Mouse (Mus musculus) lung, postnatal 0 days (tissue): ENCODE results near the gene Tpgs1.

Source experiments
- CTCF ChIP-seq: IDR thresholded peaks from 2 replicates; pipeline ENCODE4 v1.5.1; 2016; ENCODE audit warnings: antibody characterized with exemption, mild to moderate bottlenecking
- EP300 ChIP-seq: IDR thresholded peaks from 2 replicates; pipeline ENCODE4 v1.6.1; 2016; ENCODE audit warnings: antibody characterized with exemption, mild to moderate bottlenecking, control low read depth

DNA sequence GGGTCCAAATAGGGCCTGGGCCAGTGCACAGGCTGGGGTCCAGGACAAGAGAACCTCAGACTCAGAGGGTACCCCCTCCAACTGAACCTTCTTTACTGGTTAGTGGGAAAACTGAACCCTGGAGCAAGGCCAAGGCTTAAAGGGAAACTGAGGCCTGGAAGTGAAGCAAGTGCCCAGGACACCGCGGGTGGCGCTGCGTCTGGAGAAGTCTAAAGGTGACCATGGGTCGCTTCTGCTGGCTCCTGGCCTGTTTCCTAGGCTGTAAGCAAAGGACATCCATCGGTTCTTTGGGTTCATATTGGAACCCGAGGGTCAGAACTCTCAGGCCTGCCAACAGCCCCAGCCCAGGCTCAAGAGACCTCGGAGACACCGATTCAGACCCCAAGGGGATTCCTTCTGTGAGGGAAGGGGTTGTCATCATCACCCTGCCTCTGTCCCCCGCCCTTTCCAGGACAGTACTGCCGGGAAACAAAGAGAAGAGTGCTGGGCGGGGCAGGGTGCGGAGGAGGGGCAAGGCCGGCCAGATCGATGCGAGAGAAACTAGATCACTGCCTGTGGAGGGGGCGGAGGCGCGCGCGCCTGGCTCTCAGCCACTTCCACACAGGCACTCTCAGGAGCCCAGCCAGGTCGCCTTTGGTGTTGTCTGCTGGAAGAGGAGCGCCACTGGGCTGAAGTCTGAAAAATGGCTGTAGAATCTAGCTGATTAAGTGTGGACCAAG, 30.5 kb upstream of the Tpgs1 start:
- TF ChIP-seq EP300: no peak
- TF ChIP-seq CTCF: no peak
